Mouse (Mus musculus): ENCODE data around the gene Bace2. TPM values are rescaled to one million over a fixed set of nuclear protein-coding genes. Genes with fewer than 3 reads are reported as not detected.

Bace2 gene
- polyA plus RNA-seq (2012; rRNA removed) (2.1 and 2.3 TPM in 2 replicates), polyA plus RNA-seq (2014; fragmentation: Nextera tagmentation; extraction: Ambion mirVana) (11.8 and 13.5 TPM in 2 replicates)

- Histone ChIP-seq H3K4me1 (ENCODE audit: control insufficient read depth, insufficient read depth, low read length) (peaks cover 3% of the 10 kb centered on the region; the same call in 1 of the 2 replicates), H3K27me3 (ENCODE audit: control insufficient read depth, insufficient read depth, low read length) (peaks cover 20% of the 10 kb centered on the region; the same call in 1 of the 2 replicates), H3K9me3 (ENCODE audit: control insufficient read depth, low read length) (no peaks in the 10 kb centered on the region), H3K9ac (ENCODE audit: low read depth, low read length, severe bottlenecking) (peak within 1 kb of the TSS; percentile 58), H3K4me3 (replicated peaks; ENCODE audit: low read length) (peak within 1 kb of the TSS; percentile 59), H3K36me3 (ENCODE audit: control insufficient read depth, insufficient read depth, low read length) (no peaks in the 10 kb centered on the region), H3K27ac (replicated peaks; ENCODE audit: low read depth, low read length) (no peak within 1 kb of the TSS), H3K4me2 (replicated peaks; ENCODE audit: low read depth, low read length, severe bottlenecking) (peak within 1 kb of the TSS; percentile 99)
- peak; percentile 68 for DNase-seq (ENCODE audit: low spot score)
- TF ChIP-seq POLR2A (IDR thresholded peaks at IDR 0.05; ENCODE audit: borderline replicate concordance, extremely low read depth, insufficient read depth, insufficient read length): no peak
- ATAC-seq (ENCODE audit: low FRiP score, low read depth): peak; percentile 88
- WGBS: 4% methylated on average over 55 of the region's 58 CpGs
Observed at GRCm38 (mm10) chr16:97356499-97357187, at the start of gene Bace2. TSS of gene Bace2 (plus strand) at chr16:97356742.

- Histone ChIP-seq H3K4me3 (replicated peaks; ENCODE audit: low read length) (no peak overlapping the region), H3K4me1 (ENCODE audit: control insufficient read depth, insufficient read depth, low read length) (0 out of 2 replicates have a peak, but pooled peaks cover 4% of the 10 kb centered on the region), H3K9ac (ENCODE audit: low read depth, low read length, severe bottlenecking) (no peak overlapping the region), H3K36me3 (ENCODE audit: control insufficient read depth, insufficient read depth, low read length) (no peaks in the 10 kb centered on the region), H3K27me3 (ENCODE audit: control insufficient read depth, insufficient read depth, low read length) (no peaks in the 10 kb centered on the region), H3K4me2 (replicated peaks; ENCODE audit: low read depth, low read length, severe bottlenecking) (no peak overlapping the region), H3K9me3 (ENCODE audit: control insufficient read depth, low read length) (no peaks in the 10 kb centered on the region), H3K27ac (replicated peaks; ENCODE audit: low read depth, low read length) (no peak overlapping the region)
- no peak for DNase-seq (ENCODE audit: low spot score)
- 32% methylated on average over 4 of the region's 4 CpGs for WGBS
- no peak for ATAC-seq (ENCODE audit: low FRiP score, low read depth)
- TF ChIP-seq POLR2A (IDR thresholded peaks at IDR 0.05; ENCODE audit: borderline replicate concordance, extremely low read depth, insufficient read depth, insufficient read length): no peak
Observed at GRCm38 (mm10) chr16:97307594-97307993, 48.9 kb upstream of the Bace2 start.

- Histone ChIP-seq H3K4me1 (ENCODE audit: control insufficient read depth, insufficient read depth, low read length) (0 out of 2 replicates have a peak, but pooled peaks cover 4% of the 10 kb centered on the region), H3K27ac (replicated peaks; ENCODE audit: low read depth, low read length) (no peak overlapping the region), H3K9ac (ENCODE audit: low read depth, low read length, severe bottlenecking) (no peak overlapping the region), H3K27me3 (ENCODE audit: control insufficient read depth, insufficient read depth, low read length) (no peaks in the 10 kb centered on the region), H3K36me3 (ENCODE audit: control insufficient read depth, insufficient read depth, low read length) (no peaks in the 10 kb centered on the region), H3K4me2 (replicated peaks; ENCODE audit: low read depth, low read length, severe bottlenecking) (no peak overlapping the region), H3K4me3 (replicated peaks; ENCODE audit: low read length) (no peak overlapping the region), H3K9me3 (ENCODE audit: control insufficient read depth, low read length) (no peaks in the 10 kb centered on the region)
- no peak for TF ChIP-seq POLR2A (IDR thresholded peaks at IDR 0.05; ENCODE audit: borderline replicate concordance, extremely low read depth, insufficient read depth, insufficient read length)
- WGBS: 61% methylated on average over 4 of the region's 4 CpGs
- DNase-seq (ENCODE audit: low spot score) (no peak), ATAC-seq (ENCODE audit: low FRiP score, low read depth) (no peak)
Observed at GRCm38 (mm10) chr16:97309796-97310569, 46.6 kb upstream of the Bace2 start.

GRCm38 (mm10) chr16:97310570-97310846, 46.0 kb upstream of the Bace2 start:
- Histone ChIP-seq H3K4me3 (replicated peaks; ENCODE audit: low read length) (no peak overlapping the region), H3K27ac (replicated peaks; ENCODE audit: low read depth, low read length) (no peak overlapping the region), H3K9ac (ENCODE audit: low read depth, low read length, severe bottlenecking) (no peak overlapping the region), H3K9me3 (ENCODE audit: control insufficient read depth, low read length) (no peaks in the 10 kb centered on the region), H3K4me1 (ENCODE audit: control insufficient read depth, insufficient read depth, low read length) (0 out of 2 replicates have a peak, but pooled peaks cover 4% of the 10 kb centered on the region), H3K36me3 (ENCODE audit: control insufficient read depth, insufficient read depth, low read length) (no peaks in the 10 kb centered on the region), H3K4me2 (replicated peaks; ENCODE audit: low read depth, low read length, severe bottlenecking) (no peak overlapping the region), H3K27me3 (ENCODE audit: control insufficient read depth, insufficient read depth, low read length) (no peaks in the 10 kb centered on the region)
- ATAC-seq (ENCODE audit: low FRiP score, low read depth) (no peak), DNase-seq (ENCODE audit: low spot score) (no peak)
- no peak for TF ChIP-seq POLR2A (IDR thresholded peaks at IDR 0.05; ENCODE audit: borderline replicate concordance, extremely low read depth, insufficient read depth, insufficient read length)
- 65% methylated on average over 1 of the region's 1 CpGs for WGBS

- no peak overlapping the region for H3K27ac ChIP-seq (replicated peaks; ENCODE audit: low read depth, low read length)
- H3K36me3 ChIP-seq (ENCODE audit: control insufficient read depth, insufficient read depth, low read length): no peaks in the 10 kb centered on the region
- peak; percentile 60 for DNase-seq (ENCODE audit: low spot score)
- 0 out of 2 replicates have a peak, but pooled peaks cover 4% of the 10 kb centered on the region for H3K4me1 ChIP-seq (ENCODE audit: control insufficient read depth, insufficient read depth, low read length)
- WGBS: 31% methylated on average over 10 of the region's 10 CpGs
- H3K27me3 ChIP-seq (ENCODE audit: control insufficient read depth, insufficient read depth, low read length): no peaks in the 10 kb centered on the region
- H3K9me3 ChIP-seq (ENCODE audit: control insufficient read depth, low read length): no peaks in the 10 kb centered on the region
- no peak for TF ChIP-seq POLR2A (IDR thresholded peaks at IDR 0.05; ENCODE audit: borderline replicate concordance, extremely low read depth, insufficient read depth, insufficient read length)
- ATAC-seq (ENCODE audit: low FRiP score, low read depth): peak; percentile 70; the same call in 1 of the 2 replicates
- no peak overlapping the region for H3K4me3 ChIP-seq (replicated peaks; ENCODE audit: low read length)
- no peak overlapping the region for H3K9ac ChIP-seq (ENCODE audit: low read depth, low read length, severe bottlenecking)
- no peak overlapping the region for H3K4me2 ChIP-seq (replicated peaks; ENCODE audit: low read depth, low read length, severe bottlenecking)
Observed at GRCm38 (mm10) chr16:97312960-97313686, 43.4 kb upstream of the Bace2 start.
